Mouse (Mus musculus): ENCODE measurements around the gene Acer3.

Acer3 gene

DNA sequence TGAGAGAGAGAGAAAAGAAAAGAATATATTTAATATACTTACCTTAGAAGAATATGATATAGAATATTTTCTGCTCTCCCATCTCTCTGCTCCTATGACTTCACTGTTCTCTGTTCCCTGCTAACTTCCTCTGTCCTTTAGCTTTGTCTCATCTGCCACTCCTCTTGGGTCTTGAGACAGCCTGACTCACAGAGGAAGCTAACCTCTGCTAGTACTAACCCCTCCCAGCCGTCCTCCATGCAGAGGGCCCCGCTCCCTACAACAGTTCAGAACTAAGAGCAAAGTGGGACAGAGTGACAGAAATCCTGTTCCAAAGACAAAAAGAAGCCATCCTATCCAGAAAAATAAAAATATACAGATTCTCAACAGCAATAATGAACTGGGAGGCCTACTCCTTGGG lies at the start of gene Acer3:
Acer3 (minus strand) TSS at position 126 of the 400 bp plus-strand sequence.
- DNase-seq: no peak

DNA sequence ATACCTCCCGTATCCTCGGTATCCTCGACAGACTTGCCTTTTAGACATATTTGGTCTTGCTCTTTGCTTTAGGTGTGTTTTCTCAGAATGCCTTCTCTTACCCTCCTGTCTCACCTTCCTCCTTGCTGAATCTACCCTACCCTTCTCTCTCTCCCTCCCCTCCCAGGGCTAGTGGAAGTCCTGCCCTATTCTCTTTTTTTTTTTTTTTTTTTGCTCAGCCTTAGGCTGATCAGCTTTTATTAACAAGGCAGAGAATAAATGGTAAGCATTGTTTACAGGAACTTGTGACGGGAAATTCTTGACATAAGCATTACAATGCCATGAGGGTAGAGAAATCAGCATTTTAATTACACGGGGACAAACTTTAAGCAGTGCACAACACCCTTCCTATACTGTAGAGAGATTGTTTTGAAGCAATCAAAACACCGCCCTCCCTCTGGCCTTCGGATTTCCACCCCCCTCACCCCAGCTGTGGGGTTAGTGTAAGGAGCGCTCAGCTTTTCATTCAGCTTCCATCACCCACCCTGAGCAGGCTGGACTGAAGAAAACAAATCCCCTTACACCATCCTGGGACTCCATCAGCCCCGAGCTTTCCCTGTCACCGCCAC lies 48.9 kb upstream of the Acer3 start:
- DNase-seq: no peak

DNA sequence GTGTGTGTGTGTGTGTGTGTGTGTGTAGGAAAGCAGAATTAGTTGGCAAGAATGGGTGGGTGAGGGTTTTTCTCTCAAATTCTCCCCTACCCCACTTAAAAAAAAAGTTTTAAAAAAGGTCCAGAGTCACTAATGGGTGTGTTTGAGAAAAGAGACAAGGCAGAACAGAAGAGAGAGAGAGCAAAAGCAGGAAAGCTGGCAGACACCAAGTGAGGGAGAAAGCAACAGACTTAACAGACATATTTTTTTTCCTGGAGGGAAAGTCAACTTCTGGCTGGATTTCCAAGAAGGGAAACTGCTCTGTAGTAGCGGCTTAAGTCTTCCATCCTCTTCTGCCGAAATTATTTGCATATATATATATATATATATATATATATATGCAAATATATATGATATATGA lies 40.7 kb upstream of the Acer3 start:
- no peak for DNase-seq

DNA sequence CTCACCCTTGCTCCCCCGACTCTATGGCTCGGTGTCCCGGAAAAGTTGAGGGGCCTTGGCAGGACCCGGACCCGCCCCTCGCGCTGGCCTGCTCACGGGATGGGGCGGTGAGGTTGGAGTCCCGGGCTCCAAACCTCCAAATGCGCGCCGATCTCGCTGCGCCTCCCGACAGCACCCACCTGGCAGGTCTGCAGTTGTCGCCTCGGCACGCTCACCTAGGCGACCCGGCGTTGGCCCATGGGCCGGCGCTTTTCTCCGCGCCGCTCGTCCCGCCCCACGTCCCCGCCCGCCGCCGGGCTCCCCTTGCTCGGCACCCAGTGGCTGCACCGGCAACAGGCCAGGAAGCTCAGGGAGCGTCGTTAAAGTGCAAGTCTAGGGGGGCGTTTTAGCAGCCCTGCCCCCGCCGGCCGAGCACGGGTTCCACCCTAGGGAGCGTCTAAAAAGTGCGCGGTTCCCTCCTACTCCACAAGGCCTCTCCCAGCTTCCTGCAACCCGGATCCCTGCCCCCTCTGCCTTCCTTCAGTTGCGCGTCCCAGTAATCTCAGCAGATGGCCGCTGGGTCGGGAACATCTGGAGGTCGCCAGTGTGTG lies 40.1 kb upstream of the Acer3 start, which contains the start of gene Tsku:
Tsku (minus strand) TSS at position 266 of the 590 bp plus-strand sequence.
- peak; percentile 67 to 80 for DNase-seq

DNA sequence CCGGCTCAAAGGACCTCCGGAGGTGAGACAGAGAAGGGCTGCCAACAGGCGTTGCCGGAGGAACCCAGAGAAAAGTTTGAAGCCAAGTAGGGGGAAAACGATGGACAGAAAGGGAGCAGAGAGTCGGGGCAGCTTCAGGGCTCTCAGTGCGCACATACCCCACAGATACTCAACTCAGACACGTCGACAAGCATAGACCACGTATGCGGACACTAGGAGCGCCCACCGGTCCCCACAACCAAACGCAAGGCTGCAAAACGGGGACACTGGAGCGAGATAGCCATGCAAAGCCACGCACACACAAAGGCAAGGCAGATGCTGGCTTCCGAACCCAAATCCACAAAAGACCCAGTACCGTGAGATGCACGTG lies 39.6 kb upstream of the Acer3 start:
- no peak for DNase-seq

DNA sequence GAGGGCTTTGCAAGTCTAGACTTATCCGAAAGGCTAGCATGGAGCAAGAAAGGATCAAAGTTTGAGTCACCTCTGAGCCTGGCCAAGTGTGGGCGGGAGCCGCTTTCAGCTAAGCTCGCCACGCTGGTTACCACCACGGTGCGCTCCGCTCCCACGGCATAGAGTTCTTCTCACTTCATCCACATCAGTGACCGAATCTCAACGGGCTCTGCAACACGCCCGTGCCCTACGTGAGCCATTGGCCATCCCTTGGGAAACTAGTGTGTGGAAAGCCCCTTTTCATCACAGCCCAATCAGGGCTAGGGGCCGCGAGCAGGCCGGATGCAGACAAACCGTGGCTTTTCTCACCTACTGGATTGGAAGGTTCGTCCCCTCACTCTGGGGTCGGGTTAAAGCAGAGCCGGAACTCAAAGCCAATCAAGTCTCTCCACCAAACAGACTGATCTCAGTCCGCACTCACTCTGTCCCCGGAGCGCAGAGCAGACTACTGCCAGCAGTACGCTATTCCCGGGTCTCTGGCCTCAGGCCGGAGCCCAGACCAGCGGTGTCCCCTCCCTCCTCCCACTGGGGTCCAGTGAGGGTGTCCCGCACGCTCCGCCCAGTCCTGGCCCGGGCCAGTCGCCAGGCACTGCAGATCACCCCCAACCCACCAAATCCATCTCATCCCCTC lies 39.1 kb upstream of the Acer3 start:
- peak; percentile 37 to 46 for DNase-seq

DNA sequence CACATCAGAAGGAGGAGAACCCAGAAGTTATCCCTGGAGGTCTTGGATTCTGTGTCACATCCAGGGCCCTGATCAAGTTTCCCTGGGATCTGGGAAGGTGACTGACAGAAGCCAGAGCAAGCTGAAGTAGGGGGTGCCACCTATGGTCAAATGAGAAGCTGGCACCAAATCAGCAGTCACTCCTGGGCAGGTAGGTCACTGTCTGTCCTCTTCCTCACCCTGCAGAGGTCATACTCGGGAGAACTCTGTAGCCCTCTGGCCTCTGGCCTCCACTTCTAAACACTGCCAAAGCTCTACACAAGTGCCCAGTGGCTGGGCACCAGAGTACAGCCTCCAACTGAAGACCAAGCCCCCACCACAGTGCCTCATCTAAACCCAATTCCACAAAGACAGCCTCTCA lies 37.0 kb upstream of the Acer3 start:
- no peak for DNase-seq

DNA sequence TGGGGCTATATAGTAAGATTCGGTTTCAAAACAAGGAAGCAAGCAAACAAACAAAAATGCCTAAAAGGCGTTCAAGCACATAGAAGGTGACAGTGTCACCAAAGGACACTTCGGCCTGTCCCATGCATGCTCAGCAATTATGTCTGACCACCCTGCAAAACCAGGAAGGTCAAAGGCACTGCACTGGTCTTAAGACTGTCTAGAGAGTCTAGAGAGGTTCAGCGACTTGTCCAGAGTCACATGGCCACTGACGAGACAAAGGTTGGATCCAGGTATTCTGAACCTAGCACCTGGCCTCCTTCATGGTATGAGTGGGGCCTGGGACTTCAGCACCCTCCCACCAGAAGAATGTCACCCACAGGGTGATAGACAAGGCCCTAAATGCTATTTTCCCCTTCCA lies 36.3 kb upstream of the Acer3 start:
- no peak for DNase-seq

DNA sequence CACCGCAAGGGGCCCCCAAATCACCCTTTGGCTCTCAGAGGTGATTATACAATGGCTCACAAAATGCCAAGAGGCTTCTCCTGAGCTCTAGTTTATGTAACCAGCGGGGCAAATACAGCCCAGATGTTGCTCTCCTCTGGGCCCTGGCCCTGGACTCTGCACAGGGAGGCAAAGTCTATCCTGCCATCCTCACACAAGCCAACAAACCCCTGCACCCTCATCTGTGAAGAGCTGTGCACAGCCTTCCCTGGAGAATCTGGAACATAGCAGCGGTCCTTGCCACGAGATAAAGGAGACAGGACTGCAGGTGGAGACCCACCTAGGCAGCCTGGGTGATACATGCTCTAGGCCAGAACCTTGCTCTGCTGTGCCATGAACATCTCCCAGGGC lies 33.9 kb upstream of the Acer3 start:
- DNase-seq: no peak

DNA sequence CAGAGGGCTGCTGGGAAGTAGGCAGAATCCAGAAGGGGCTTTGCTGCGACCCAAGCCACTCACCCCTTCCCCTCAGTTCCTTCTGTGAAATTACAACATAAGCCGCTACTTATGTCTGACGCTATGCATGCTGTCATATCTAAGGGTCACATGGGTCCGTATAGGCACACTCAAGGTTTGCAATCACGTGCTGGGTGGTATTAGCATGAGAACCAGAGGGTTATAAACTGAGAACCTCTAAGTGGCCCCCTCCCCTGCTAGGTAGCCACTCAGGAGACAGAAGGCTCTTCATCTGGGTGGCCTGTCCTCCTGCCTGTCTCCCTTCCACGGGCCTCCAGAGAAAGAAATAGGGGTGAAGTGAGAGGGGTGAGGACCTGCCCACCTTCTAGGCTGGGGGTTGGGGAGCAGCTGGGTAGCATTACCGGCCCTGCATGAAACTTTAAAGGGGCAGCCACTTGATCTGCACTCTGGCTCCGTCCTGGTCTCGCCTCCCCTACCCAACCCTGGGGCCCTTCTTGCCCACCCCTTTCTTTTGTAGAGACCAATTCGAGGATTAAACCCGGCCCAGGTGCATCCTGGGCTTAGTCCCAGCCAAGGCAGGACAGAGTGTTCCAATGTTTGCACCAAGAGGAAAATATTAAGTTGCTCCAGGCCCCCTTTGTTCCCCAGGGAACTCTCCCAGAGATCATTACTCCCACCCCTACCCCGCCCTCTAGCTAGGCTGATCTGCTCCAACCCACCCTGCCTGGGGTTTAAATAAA lies 33.3 kb upstream of the Acer3 start:
- no peak for DNase-seq

DNA sequence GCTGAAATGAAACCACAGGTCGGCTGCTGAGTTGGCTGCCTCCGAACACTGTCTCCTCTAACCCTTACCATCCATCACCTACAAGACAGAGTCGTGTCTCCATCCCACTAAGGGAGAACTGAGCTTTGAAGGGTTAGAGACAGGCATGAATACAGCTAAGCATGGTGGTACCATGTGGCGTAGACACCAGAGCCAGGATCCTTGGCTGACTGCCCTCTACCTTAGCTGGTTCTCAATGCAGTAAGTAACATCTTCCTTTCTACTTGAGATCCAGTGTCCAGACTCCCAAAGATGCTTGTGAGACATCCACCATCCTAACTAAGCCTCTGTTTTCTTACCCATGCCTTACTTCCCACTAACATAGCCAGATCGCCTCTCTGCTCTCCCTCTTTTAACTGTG lies 32.6 kb upstream of the Acer3 start:
- DNase-seq: no peak

DNA sequence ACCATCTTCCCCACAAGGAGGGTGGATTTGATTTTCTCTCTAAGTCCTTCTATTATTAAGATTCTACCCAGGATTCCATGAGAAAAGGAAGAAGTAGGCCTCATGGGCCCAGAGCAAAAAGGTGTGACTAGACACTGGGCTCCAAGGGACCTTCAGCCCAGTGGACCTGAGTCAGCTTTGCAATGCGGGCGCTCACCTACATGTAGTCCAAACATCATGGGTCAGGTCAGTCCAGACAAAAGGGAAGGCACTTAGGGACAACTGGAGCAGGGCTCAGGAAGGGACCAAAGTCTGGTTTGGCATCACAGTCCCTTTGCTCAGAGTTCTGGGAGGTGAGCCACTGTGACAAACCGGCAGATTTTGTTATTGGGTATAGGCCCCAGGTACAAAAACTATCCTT lies 30.5 kb upstream of the Acer3 start:
- DNase-seq: no peak

DNA sequence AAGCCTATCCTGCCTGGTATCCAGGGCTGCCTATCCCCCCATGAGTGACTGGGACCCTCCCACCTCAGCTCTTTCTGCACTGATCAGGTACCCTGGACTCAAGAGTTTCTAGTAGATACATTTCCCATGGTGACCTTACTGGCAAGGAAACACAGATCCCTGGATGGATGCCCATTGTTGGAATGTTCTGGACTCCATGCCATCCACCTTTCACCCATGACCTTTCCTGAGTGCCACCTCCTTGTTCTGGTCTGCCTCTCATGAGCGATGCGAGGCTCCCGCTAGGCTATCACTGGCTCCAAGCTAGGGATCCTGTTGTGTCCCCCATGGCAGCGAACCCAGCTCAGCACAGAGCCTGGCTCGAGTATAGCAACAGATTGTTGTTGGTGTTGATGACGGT lies 28.8 kb upstream of the Acer3 start:
- DNase-seq: no peak

DNA sequence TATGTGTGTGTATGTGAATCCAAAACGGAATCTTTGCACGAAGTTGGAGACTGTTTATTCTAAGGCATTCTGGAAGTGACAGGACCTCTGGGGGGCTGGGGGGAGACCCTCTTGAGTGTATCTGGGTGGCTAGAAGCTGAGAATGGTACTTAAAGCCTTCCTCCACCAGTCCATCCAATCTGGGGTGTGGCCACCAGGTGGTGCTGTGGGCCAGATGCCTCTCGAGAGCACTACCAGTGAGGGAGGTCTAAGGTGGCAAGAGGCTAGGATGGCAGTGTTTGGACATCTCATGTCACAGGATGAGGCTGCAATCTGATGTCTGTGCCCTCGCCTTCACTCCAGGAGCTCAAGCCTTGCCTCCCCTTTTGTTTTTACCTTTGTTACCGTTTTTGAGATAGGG lies 28.1 kb upstream of the Acer3 start:
- peak; percentile 88 to 95 for DNase-seq

DNA sequence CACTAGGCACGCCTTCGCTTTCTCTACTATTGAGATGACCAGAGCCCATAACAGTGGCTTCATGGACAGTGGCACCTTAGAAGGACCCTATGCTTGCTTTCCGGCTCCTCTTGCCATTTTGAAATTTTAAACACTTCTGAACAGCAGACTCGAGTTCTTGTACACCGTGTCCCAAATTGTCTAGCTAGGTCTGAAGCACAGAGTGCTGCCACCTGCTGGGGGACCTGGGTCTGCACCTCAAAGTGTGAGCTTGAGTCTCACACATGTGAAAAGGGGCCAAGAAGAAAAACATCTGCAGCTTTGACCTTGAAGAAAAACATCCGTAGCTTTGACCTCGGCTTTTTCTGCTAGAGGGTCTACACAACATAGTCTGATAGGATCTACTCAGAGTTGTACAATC lies 27.0 kb upstream of the Acer3 start:
- peak; percentile 66 to 81 for DNase-seq

DNA sequence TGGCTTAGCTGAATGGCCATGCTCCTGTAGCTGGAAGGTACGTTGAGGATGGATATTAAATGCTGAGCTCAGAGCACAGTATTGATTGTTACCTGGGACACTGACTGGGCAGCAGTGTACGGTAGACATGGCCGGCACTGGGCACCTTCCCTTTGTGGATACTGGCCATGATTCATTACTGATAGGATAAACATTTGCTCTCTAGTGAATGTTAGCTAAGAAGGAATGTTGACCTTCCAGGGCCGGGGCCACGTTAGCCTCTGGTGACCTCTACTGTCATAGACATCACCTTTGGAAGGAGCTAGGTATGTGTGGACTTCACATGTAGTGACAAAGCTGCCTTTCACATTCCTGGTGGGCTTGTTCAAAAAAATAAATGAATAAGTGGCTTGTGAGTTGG lies 26.5 kb upstream of the Acer3 start:
- DNase-seq: no peak

DNA sequence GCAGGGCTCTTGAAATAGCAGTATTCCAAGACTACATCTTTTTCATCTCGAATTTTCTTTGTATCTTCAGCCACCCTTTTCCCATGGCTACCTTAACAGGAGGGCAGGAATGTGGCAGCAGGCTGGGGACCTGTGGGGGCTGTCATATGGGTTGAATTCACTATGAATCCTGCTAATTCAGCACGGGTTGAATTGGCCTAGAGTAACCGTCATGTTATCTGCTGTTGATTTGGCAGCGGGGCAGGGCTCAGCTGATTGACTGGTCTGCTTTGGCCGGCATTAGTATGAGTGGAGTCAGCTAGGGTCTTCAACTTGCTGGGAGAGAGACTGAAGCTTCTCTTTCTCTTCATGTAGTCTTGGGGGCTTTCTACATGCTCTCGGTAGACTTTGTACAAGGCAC lies 24.0 kb upstream of the Acer3 start:
- no peak for DNase-seq

DNA sequence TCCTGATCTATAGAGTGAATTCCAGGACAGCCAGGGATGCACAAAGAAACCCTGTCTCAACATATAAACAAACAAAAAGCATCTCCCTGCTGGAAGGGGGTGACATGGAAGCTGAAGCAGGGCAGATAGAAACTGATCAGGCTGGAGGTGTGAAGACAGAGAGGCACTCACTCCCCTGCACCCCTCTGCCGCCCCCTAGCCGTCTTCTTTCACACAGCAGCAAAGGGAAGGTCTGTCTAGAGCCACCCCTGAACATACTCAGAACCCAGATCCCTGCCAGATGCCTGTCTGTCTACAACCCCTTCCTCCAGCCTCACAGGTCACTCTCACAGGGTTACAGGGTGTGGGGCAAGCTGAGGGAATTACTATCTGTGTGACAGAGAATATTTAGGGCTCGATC lies 23.4 kb upstream of the Acer3 start:
- peak; percentile 50 to 67 for DNase-seq

DNA sequence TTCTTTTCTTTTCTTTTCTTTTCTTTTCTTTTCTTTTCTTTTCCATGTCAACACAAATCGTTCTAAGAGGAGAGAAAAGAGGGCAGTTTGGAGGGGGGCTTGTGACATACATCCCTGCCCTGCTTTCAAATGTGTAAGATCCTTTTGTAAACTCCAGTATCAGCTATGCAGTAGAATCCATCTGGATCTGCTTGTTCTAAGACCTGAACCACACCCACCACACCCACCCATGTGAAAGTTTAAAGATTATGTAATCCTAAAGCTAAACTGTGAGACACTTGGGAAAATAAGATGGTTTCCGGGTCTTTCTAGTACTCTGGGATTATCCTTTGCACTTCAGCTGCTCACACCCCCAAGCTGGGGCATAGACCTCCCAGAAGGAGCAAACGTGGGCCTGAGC lies 21.2 kb upstream of the Acer3 start:
- DNase-seq: no peak

DNA sequence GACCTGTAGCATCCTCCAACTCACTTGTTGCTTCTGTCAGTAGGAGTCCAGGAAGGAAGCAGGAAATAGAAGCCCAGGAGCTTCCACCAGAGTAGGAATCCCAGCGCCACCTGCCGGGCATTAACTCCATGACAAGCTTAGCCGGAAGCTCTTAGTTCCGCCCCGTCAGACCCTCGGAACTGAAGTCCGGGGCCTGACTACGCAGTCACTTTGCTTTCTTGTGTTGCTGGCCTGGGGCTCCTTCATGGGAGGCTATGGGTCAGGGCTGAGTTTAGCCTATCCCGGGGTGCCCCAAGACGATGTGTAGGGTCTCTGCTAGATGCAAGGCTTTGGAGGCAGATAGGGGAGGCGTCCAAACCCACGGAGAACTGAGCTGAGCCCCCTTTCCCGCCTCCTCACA lies 20.5 kb upstream of the Acer3 start:
- peak; percentile 76 to 87 for DNase-seq

DNA sequence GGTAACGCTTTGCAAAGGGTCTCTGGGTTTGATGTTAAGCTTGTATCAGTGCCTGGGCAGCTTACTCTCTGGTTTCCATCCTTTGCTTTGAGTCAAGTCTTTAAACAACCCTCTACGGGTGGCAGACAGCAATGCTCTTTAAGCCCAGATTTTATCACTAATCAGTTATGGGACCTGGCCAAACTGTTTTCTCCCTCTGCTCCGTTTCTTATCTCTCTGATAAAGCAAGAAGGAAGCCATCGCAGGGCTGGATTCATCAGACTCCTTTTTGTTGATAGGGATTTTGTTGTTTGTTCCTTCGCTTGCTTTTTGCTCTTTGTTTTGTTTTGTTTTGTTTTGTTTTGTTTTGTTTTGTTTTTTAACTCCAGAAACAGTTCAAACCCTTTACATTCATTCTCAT lies 19.3 kb upstream of the Acer3 start:
- DNase-seq: no peak

DNA sequence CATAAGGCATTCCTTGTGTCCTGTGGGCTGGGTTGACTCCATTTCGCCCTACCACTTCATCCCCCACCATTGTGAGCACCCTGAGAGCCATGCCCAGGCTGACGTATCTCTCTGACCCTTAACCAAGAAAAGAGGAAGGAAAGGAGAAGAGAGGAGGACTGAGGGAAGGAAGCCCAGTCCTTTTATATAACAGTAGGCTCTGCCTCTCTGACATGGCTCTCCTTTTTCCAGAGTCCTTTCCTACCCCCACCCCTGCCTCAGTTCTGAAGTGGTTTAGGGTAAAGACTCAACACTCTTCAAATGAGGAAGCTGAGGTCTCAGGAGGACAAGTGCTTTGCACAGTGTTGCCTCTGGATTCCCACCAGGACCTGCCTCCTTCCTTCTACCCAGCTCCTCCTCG lies 13.0 kb upstream of the Acer3 start:
- DNase-seq: no peak

DNA sequence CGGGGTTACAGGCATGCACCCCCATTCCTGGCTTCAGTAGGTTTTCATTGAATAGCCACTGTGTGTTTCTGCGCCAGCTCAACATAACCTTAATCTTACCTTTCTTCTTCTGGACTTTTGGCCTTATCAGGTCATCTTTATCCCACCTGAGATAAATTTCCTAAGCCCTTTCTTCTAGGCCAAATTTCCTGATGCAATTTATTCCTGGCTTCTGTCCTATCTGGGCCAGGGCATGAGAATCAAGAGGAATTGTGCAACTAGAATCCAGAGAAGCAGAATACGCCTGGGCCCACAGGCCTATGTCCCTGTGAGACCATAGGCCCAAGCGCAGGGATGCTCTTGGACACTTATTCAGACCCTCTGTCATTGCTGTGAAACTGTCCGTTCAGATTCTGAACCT lies 12.5 kb upstream of the Acer3 start:
- no peak for DNase-seq
